Mouse (Mus musculus) hindbrain, embryonic 10.5 days (tissue): Measurements from ENCODE around the gene Smarcb1. TPM values are rescaled to one million over a fixed set of nuclear protein-coding genes. Genes with fewer than 3 reads are reported as not detected.

Experiments
- DNase-seq: peaks from one replicate; pipeline ENCODE4 v3.0.0-alpha.2; 2017; ENCODE audit warnings: low spot score
- H3K27ac ChIP-seq: fragments of 300-500 bp; sonication (generic); 2 replicates; pipeline ENCODE4 v1.5.1; 2016; ENCODE audit warnings: mild to moderate bottlenecking, moderate library complexity
- H3K27me3 ChIP-seq: fragments of 300-500 bp; sonication (generic); 2 replicates; pipeline ENCODE4 v1.6.1; 2016; ENCODE audit warnings: mild to moderate bottlenecking; ENCODE audit not compliant: poor library complexity, insufficient read depth, severe bottlenecking
- H3K36me3 ChIP-seq: fragments of 300-500 bp; sonication (generic); 2 replicates; pipeline ENCODE4 v1.6.1; 2016; ENCODE audit warnings: mild to moderate bottlenecking, moderate library complexity
- H3K4me1 ChIP-seq: fragments of 300-500 bp; sonication (generic); replicated peaks from 2 replicates; pipeline ENCODE4 v1.6.1; 2016; ENCODE audit warnings: mild to moderate bottlenecking
- H3K4me3 ChIP-seq: fragments of 300-500 bp; sonication (generic); 2 replicates; pipeline ENCODE4 v1.5.1; 2016; ENCODE audit warnings: mild to moderate bottlenecking, moderate library complexity
- H3K9me3 ChIP-seq: fragments of 300-500 bp; sonication (generic); 2 replicates; pipeline ENCODE4 v1.6.1; 2016; ENCODE audit warnings: mild to moderate bottlenecking, moderate library complexity
- WGBS: fragments of 180-500 bp; shearing (Covaris S2); methylation state at CpG from one replicate; pipeline ENCODE4 v1.1.7; 2016; 5-methylcytosine and 5-hydroxymethylcytosine counted together
- polyA plus RNA-seq: library from polyadenylated mRNA; unstranded; fragments of >200 nt; fragmentation: Nextera tagmentation; extraction: Ambion mirVana; gene quantifications from 2 replicates; pipeline ENCODE4 v1.2.1, GENCODE M21; 2016

Gene Smarcb1
- 284 and 332 TPM in 2 replicates for polyA plus RNA-seq

- Histone ChIP-seq H3K4me1 (peaks cover 49% of the 10 kb centered on the region), H3K27me3 (no peaks in the 10 kb centered on the region), H3K4me3 (peak within 1 kb of the TSS; percentile 83), H3K36me3 (peaks cover 61% of the 10 kb centered on the region), H3K27ac (peak within 1 kb of the TSS; percentile 98), H3K9me3 (no peaks in the 10 kb centered on the region)
- under 1% methylated on average over 76 of the region's 76 CpGs for WGBS
- DNase-seq: peak; percentile 94
These were observed at the start of gene Smarcb1 for GRCm38 (mm10) chr10:75921026-75921725. Gene Smarcb1 (minus strand): TSS chr10:75921617.

GRCm38 (mm10) chr10:75954381-75954811 is 33.0 kb upstream of the Smarcb1 start, which contains the start of gene Gm5134:
Gene Gm5134 (plus strand): TSS chr10:75954514.
- Histone ChIP-seq H3K27me3 (peaks cover 17% of the 10 kb centered on the region), H3K4me3 (peak within 1 kb of the TSS; percentile 38), H3K9me3 (no peaks in the 10 kb centered on the region), H3K36me3 (no peaks in the 10 kb centered on the region), H3K27ac (0 out of 2 replicates have a peak within 1 kb of the TSS, but pooled peaks have one; percentile 53), H3K4me1 (peaks cover 31% of the 10 kb centered on the region)
- 27% methylated on average over 20 of the region's 20 CpGs for WGBS
- no peak for DNase-seq

DNA sequence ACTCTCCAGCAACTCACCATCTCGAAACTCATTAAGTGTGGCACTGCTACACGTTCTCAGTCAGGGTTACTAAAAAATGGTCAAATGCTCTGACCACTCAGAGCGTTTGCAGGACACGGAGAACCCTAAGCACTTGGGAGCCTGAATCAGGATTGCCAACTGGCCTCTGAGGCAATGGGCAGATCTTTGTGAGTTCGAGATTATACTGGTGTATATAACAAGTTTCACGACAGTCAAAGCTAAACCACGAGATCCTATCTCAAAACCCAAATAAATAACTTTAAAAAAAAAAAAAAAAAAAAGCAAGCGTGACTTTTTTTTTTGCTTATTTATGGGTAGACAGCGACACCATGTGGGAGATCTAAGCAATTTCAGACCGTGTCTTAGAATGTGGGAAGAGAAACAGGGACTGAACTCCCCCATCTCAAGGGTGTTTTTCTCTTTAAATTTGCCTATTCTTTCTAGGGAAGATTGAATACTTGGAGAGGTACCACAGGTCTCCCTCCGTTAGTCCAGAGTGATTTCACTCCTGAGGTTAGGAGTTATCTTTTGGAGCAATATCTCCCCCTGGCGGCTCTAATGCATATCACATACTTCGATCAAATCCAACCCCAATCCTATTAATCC is 30.1 kb upstream of the Smarcb1 start:
- Histone ChIP-seq H3K27me3 (peaks cover 36% of the 10 kb centered on the region), H3K4me3 (peak overlapping the region; percentile 56), H3K9me3 (no peaks in the 10 kb centered on the region), H3K4me1 (peaks cover 26% of the 10 kb centered on the region), H3K36me3 (no peaks in the 10 kb centered on the region), H3K27ac (peak overlapping the region; percentile 75; the same call in 1 of the 2 replicates)
- WGBS: 5% methylated on average over 13 of the region's 13 CpGs
- no peak for DNase-seq

GRCm38 (mm10) chr10:75950791-75951210 is 29.4 kb upstream of the Smarcb1 start:
- WGBS: 2% methylated on average over 23 of the region's 23 CpGs
- Histone ChIP-seq H3K27me3 (peaks cover 36% of the 10 kb centered on the region), H3K27ac (peak overlapping the region; percentile 75), H3K36me3 (no peaks in the 10 kb centered on the region), H3K4me1 (peaks cover 26% of the 10 kb centered on the region), H3K9me3 (no peaks in the 10 kb centered on the region), H3K4me3 (peak overlapping the region; percentile 56)
- DNase-seq: peak; percentile 48

GRCm38 (mm10) chr10:75949053-75950045 is 27.9 kb upstream of the Smarcb1 start:
- 82% methylated on average over 22 of the region's 22 CpGs for WGBS
- Histone ChIP-seq H3K4me3 (no peak overlapping the region), H3K9me3 (no peaks in the 10 kb centered on the region), H3K27me3 (peaks cover 34% of the 10 kb centered on the region), H3K27ac (no peak overlapping the region), H3K4me1 (peaks cover 24% of the 10 kb centered on the region), H3K36me3 (no peaks in the 10 kb centered on the region)
- no peak for DNase-seq

DNA sequence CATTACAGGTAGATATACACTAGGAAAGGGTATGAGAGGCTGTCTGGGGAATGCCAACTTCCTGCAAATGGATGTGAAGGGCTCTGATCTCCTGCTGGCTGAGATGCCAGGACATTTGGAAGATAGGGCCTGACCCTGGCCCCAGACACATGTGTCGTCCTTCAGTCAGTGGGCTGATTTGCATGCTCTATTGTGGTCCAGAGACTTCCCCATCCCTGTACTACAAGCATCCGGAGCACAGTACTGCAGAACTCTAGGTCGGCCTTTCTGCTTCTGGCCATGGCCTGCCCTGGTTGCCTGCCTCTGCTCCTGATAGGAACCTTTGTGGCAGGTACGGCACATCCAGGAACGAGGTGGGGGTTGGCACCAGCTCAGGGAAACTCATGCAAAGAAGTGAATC is 26.7 kb upstream of the Smarcb1 start:
- Histone ChIP-seq H3K27me3 (peaks cover 30% of the 10 kb centered on the region), H3K4me3 (no peak overlapping the region), H3K4me1 (peaks cover 30% of the 10 kb centered on the region), H3K9me3 (no peaks in the 10 kb centered on the region), H3K27ac (no peak overlapping the region), H3K36me3 (no peaks in the 10 kb centered on the region)
- WGBS: 78% methylated on average over 5 of the region's 5 CpGs
- DNase-seq: no peak

GRCm38 (mm10) chr10:75945896-75946295 is 24.5 kb upstream of the Smarcb1 start:
- no peak for DNase-seq
- Histone ChIP-seq H3K36me3 (no peaks in the 10 kb centered on the region), H3K4me1 (peaks cover 34% of the 10 kb centered on the region), H3K4me3 (no peak overlapping the region), H3K9me3 (no peaks in the 10 kb centered on the region), H3K27me3 (peaks cover 30% of the 10 kb centered on the region), H3K27ac (no peak overlapping the region)
- 85% methylated on average over 7 of the region's 7 CpGs for WGBS

DNA sequence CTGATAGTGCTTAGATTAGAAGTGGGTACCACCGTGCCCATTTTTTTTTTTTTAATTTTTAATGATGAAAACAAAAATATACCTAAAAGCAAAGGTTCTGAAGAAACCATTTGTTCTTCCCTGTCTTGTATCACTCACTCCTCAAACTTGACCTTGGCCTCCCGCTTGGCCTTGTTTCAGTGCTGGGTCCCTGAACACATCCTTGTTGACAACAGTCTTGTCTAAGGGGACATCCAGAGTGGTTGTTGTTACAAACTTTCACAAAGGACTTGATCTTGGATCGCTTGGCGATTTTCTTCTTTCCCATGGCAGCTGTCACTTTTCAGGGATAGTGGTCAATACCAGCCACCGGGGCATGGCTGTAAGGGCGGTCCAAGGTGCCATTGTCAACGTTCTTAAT is 23.8 kb upstream of the Smarcb1 start:
- Histone ChIP-seq H3K4me1 (peaks cover 34% of the 10 kb centered on the region), H3K27me3 (peaks cover 33% of the 10 kb centered on the region), H3K36me3 (no peaks in the 10 kb centered on the region), H3K9me3 (no peaks in the 10 kb centered on the region), H3K4me3 (no peak overlapping the region), H3K27ac (no peak overlapping the region)
- WGBS: 92% methylated on average over 7 of the region's 7 CpGs
- no peak for DNase-seq

GRCm38 (mm10) chr10:75944066-75944772 is 22.8 kb upstream of the Smarcb1 start:
- Histone ChIP-seq H3K27ac (peak overlapping the region; percentile 50), H3K4me3 (no peak overlapping the region), H3K9me3 (no peaks in the 10 kb centered on the region), H3K36me3 (no peaks in the 10 kb centered on the region), H3K27me3 (peaks cover 33% of the 10 kb centered on the region), H3K4me1 (peaks cover 40% of the 10 kb centered on the region)
- WGBS: 26% methylated on average over 11 of the region's 11 CpGs
- no peak for DNase-seq

DNA sequence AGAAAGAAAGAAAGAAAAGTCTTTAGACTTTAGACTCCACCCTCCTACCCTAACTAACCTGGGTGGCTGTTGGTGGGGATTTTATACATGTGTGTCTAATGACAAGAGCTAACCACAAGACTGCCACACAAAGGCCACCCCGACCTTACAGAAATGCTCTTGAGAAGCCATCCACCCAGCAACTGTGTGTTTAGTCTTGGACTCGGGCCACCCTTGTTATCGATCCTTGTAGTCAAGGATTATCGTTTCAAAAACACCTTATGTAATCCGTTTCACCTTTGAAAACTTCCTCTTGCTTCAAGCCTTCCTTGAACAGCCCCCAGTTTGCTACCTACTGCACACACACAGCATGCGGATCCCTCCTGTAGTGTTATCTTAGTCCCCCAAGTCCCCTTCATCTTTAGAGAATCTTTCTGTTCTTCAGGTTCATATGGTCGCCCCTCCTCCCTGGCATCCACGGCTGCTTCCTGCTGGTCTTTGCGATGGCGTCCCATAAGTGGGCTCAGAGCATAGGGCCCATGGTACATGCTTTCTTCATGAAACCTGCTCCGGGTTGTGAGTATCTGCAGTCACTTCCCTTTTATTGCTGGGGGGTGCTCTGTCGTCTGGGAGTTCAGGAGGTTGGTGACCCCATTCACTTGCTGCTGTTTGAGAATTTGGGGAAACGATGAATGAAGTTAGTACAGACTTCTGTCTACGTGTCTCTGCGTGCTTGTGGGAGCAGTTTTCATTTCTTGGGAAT is 21.5 kb upstream of the Smarcb1 start, which contains the start of gene Vpreb3:
Gene Vpreb3, plus strand, starts transcription at position 322 of the 742 bp plus-strand sequence.
- no peaks in the 10 kb centered on the region for H3K36me3 ChIP-seq
- no peaks in the 10 kb centered on the region for H3K9me3 ChIP-seq
- no peak within 1 kb of the TSS for H3K4me3 ChIP-seq
- WGBS: 80% methylated on average over 15 of the region's 15 CpGs
- no peak for DNase-seq
- H3K27me3 ChIP-seq: peaks cover 31% of the 10 kb centered on the region
- H3K27ac ChIP-seq: peak within 1 kb of the TSS; percentile 50
- peaks cover 43% of the 10 kb centered on the region for H3K4me1 ChIP-seq

- H3K27ac ChIP-seq: 0 out of 2 replicates have a peak overlapping the region, but pooled peaks have one; percentile 37
- 68% methylated on average over 9 of the region's 9 CpGs for WGBS
- H3K4me1 ChIP-seq: peaks cover 53% of the 10 kb centered on the region
- peaks cover 44% of the 10 kb centered on the region for H3K27me3 ChIP-seq
- no peak overlapping the region for H3K4me3 ChIP-seq
- DNase-seq: no peak
- no peaks in the 10 kb centered on the region for H3K36me3 ChIP-seq
- no peaks in the 10 kb centered on the region for H3K9me3 ChIP-seq
These were observed 19.8 kb upstream of the Smarcb1 start for GRCm38 (mm10) chr10:75941042-75941824.
